13 mouse cellular contexts compared by ENCODE assay signal in the genomic region with DNA sequence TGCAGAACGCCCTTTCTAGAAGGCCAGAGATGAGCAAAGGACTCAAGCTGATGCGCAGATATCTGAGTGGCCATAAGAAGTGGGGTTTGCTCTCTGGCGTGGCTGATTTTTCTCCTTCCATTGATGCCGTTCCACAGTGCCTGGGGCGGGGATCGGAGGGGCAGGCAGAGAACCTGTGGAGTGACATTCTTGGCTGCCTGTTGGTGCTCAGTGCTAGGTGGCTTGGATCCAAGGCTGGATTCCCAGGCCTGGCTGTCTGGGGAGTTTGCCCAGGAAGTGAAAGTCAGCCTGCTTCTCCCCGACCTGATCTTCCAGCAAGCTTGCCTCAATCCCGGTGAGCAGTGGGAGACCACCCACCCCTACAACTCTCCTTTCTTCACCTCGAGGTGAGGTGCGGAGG.
DNase-seq lines count a peak whose midpoint lies in the region; ATAC-seq lines count a peak whose summit lies in the region.
"Had no signal": no experiment of that assay in that cellular context is flagged by ENCODE, and none has a peak within 500 bp of the region (broad histone marks: within the 10 kb centered on the region; RNA-seq: fewer than 3 reads in every experiment).

No protein-coding gene starts in this region.

- no peak overlapping the region for H3K4me3 ChIP-seq in heart, embryonic 11.5 days (ENCODE audit: low read depth, low read length)
- no peak overlapping the region for H3K4me3 ChIP-seq in lung, embryonic 15.5 days
- H3K4me3 ChIP-seq in forebrain, embryonic 11.5 days (ENCODE audit: low read depth, low read length) = no peak overlapping the region
- H3K4me3 ChIP-seq: heart, embryonic 15.5 days; liver, embryonic 15.5 days; neural tube, embryonic 15.5 days had no signal

- peak; percentile 11 to 19 for DNase-seq in heart, postnatal 14 days
- peak; percentile 47 for DNase-seq in adipocyte (ENCODE audit: low spot score)
- peak; percentile 33 for DNase-seq in kidney, adult 9 months
- DNase-seq in yolk sac, embryonic 10.5 days (ENCODE audit: low spot score) = no peak
- no peak for DNase-seq in forebrain, embryonic 11.5 days (ENCODE audit: low spot score)
- DNase-seq in left cerebral cortex, adult 9 months (ENCODE audit: low spot score in 2 of 2) = no peak
- DNase-seq: cerebellum, adult 9-11 months; layer of hippocampus, postnatal 36 days had no signal

- no peaks in the 10 kb centered on the region for H3K9me3 ChIP-seq in heart, embryonic 11.5 days (replicated peaks; ENCODE audit: control insufficient read depth, low read length)
- no peaks in the 10 kb centered on the region for H3K9me3 ChIP-seq in lung, embryonic 15.5 days
- no peaks in the 10 kb centered on the region for H3K9me3 ChIP-seq in forebrain, embryonic 11.5 days (ENCODE audit: control insufficient read depth, low read length)
- H3K9me3 ChIP-seq: heart, embryonic 15.5 days; liver, embryonic 15.5 days; neural tube, embryonic 15.5 days had no signal

- no peaks in the 10 kb centered on the region for H3K27me3 ChIP-seq in heart, embryonic 11.5 days (ENCODE audit: control insufficient read depth, insufficient read depth, low read length)
- no peaks in the 10 kb centered on the region for H3K27me3 ChIP-seq in lung, embryonic 15.5 days
- H3K27me3 ChIP-seq in forebrain, embryonic 11.5 days (ENCODE audit: control insufficient read depth, insufficient read depth, low read length) = no peaks in the 10 kb centered on the region
- H3K27me3 ChIP-seq: heart, embryonic 15.5 days; liver, embryonic 15.5 days; neural tube, embryonic 15.5 days had no signal

- H3K9ac ChIP-seq in heart, embryonic 11.5 days (ENCODE audit: low read depth, low read length) = no peak overlapping the region
- H3K9ac ChIP-seq in lung, embryonic 15.5 days = no peak overlapping the region
- no peak overlapping the region for H3K9ac ChIP-seq in forebrain, embryonic 11.5 days (ENCODE audit: low read length)
- H3K9ac ChIP-seq: heart, embryonic 15.5 days; liver, embryonic 15.5 days; neural tube, embryonic 15.5 days had no signal

- H3K4me2 ChIP-seq in heart, embryonic 11.5 days = no peak overlapping the region
- no peak overlapping the region for H3K4me2 ChIP-seq in lung, embryonic 15.5 days
- H3K4me2 ChIP-seq in forebrain, embryonic 11.5 days (ENCODE audit: low read depth, low read length, severe bottlenecking) = no peak overlapping the region
- H3K4me2 ChIP-seq: heart, embryonic 15.5 days; liver, embryonic 15.5 days; neural tube, embryonic 15.5 days had no signal

- intact Hi-C loops in heart, postnatal 14 days (cut with DNase I) = no loop called here

- 71% methylated on average over 10 of the region's 10 CpGs for WGBS in heart, embryonic 11.5 days (ENCODE audit: insufficient replicate concordance)
- WGBS in lung, embryonic 15.5 days = 50% methylated on average over 10 of the region's 10 CpGs
- 82% methylated on average over 10 of the region's 10 CpGs for WGBS in forebrain, embryonic 11.5 days

- H3K27ac ChIP-seq in heart, embryonic 11.5 days (ENCODE audit: low read depth, low read length) = no peak overlapping the region
- H3K27ac ChIP-seq in lung, embryonic 15.5 days = peak overlapping the region; percentile 27; the same call in 1 of the 2 replicates
- H3K27ac ChIP-seq in forebrain, embryonic 11.5 days (ENCODE audit: low read depth, low read length) = no peak overlapping the region
- H3K27ac ChIP-seq: heart, embryonic 15.5 days; liver, embryonic 15.5 days; neural tube, embryonic 15.5 days had no signal

- ATAC-seq in heart, embryonic 11.5 days (replicated peaks; ENCODE audit: insufficient number of reproducible peaks, low FRiP score, low TSS enrichment) = no peak
- ATAC-seq in lung, embryonic 15.5 days (ENCODE audit: borderline replicate concordance, extremely low read depth, low FRiP score, low TSS enrichment) = peak; percentile 80
- no peak for ATAC-seq in forebrain, embryonic 11.5 days (replicated peaks; ENCODE audit: low FRiP score)

- no peaks in the 10 kb centered on the region for H3K36me3 ChIP-seq in heart, embryonic 11.5 days (ENCODE audit: control insufficient read depth, insufficient read depth, low read length)
- H3K36me3 ChIP-seq in lung, embryonic 15.5 days = no peaks in the 10 kb centered on the region
- H3K36me3 ChIP-seq in forebrain, embryonic 11.5 days (ENCODE audit: control insufficient read depth, insufficient read depth, low read length) = no peaks in the 10 kb centered on the region
- H3K36me3 ChIP-seq: heart, embryonic 15.5 days; liver, embryonic 15.5 days; neural tube, embryonic 15.5 days had no signal

- no peaks in the 10 kb centered on the region for H3K4me1 ChIP-seq in heart, embryonic 11.5 days (ENCODE audit: control insufficient read depth, insufficient read depth, low read length)
- H3K4me1 ChIP-seq in lung, embryonic 15.5 days = peaks cover 5% of the 10 kb centered on the region
- H3K4me1 ChIP-seq in forebrain, embryonic 11.5 days (replicated peaks; ENCODE audit: control insufficient read depth, insufficient read depth, low read length) = peaks cover 2% of the 10 kb centered on the region; the same call in 1 of the 2 replicates
- H3K4me1 ChIP-seq: liver, embryonic 15.5 days had no signal

Comparison
In these comparisons a context has a peak if more than half of its experiments do, and no peak if none do; other contexts are left out.
1. DNase-seq: peak in heart, postnatal 14 days (2 of 2), adipocyte (single experiment) and kidney, adult 9 months (single experiment); none in yolk sac, embryonic 10.5 days (single experiment), forebrain, embryonic 11.5 days (single experiment) and left cerebral cortex, adult 9 months (0 of 2).